Mouse (Mus musculus) layer of hippocampus, postnatal 36 days (tissue): ENCODE data around the gene Hrh2. TPM values are rescaled to one million over a fixed set of nuclear protein-coding genes. Genes with fewer than 3 reads are reported as not detected.
A peak's percentile ranks its signal among the peaks of the same experiment; 100 is the strongest.

ENCODE experiments used
- DNase-seq, 2 experiments: peaks; one replicate each; pipeline ENCODE4 v3.0.0; 2022
- total RNA-seq, 2 experiments: library from RNA; stranded (reverse); gene quantifications; 2 replicates each; pipeline ENCODE4 v1.2.3; 2021

The Hrh2 gene
- total RNA-seq, 2 experiments from 2014 or later: 6.6 to 7.0 TPM

GRCm38 (mm10) chr13:54221631-54222179 lies 29.8 kb downstream of the Hrh2 start:
- no peak for DNase-seq

- no peak for DNase-seq
Observed at GRCm38 (mm10) chr13:54222921-54223769, 31.2 kb downstream of the Hrh2 start.

GRCm38 (mm10) chr13:54227916-54228483 lies 36.1 kb downstream of the Hrh2 start:
- peak; percentile 40 to 51 for DNase-seq

- no peak for DNase-seq
Observed at GRCm38 (mm10) chr13:54230081-54230480, 38.2 kb downstream of the Hrh2 start.

GRCm38 (mm10) chr13:54231868-54232267 lies 39.9 kb downstream of the Hrh2 start:
- DNase-seq: no peak

GRCm38 (mm10) chr13:54237512-54237911 lies 45.6 kb downstream of the Hrh2 start:
- no peak for DNase-seq

- no peak for DNase-seq
Observed at GRCm38 (mm10) chr13:54238585-54239323, 46.8 kb downstream of the Hrh2 start.

- DNase-seq: no peak
Observed at GRCm38 (mm10) chr13:54242380-54242779, 50.5 kb downstream of the Hrh2 start.

- no peak for DNase-seq
Observed at GRCm38 (mm10) chr13:54245204-54245603, 53.3 kb downstream of the Hrh2 start.

GRCm38 (mm10) chr13:54247545-54247944 lies 55.6 kb downstream of the Hrh2 start:
- peak; percentile 83 to 85 for DNase-seq

GRCm38 (mm10) chr13:54248436-54248995 lies 56.6 kb downstream of the Hrh2 start:
- no peak for DNase-seq

- DNase-seq: no peak
Observed at GRCm38 (mm10) chr13:54249007-54249406, 57.1 kb downstream of the Hrh2 start.

GRCm38 (mm10) chr13:54250346-54250745 lies 58.4 kb downstream of the Hrh2 start:
- no peak for DNase-seq

- DNase-seq: no peak
Observed at GRCm38 (mm10) chr13:54251541-54252225, 59.8 kb downstream of the Hrh2 start.

GRCm38 (mm10) chr13:54257580-54258223 lies 65.8 kb downstream of the Hrh2 start:
- DNase-seq: no peak

- no peak for DNase-seq
Observed at GRCm38 (mm10) chr13:54258231-54258743, 66.4 kb downstream of the Hrh2 start.

GRCm38 (mm10) chr13:54260318-54260717 lies 68.4 kb downstream of the Hrh2 start:
- DNase-seq: no peak

GRCm38 (mm10) chr13:54262741-54263510 lies 71.0 kb downstream of the Hrh2 start:
- no peak for DNase-seq

GRCm38 (mm10) chr13:54263641-54264040 lies 71.7 kb downstream of the Hrh2 start:
- no peak for DNase-seq

- peak; percentile 84 to 86 for DNase-seq
Observed at GRCm38 (mm10) chr13:54266472-54266871, 74.5 kb downstream of the Hrh2 start.
